Mouse (Mus musculus): ENCODE measurements around the gene Naa25.

- TF ChIP-seq CTCF (IDR thresholded peaks at IDR 0.05; ENCODE audit: low read depth, low read length) (no peak), POLR2AphosphoS5 (IDR thresholded peaks at IDR 0.05; ENCODE audit: insufficient replicate concordance, low read depth, low read length) (no peak), GATA1 (IDR thresholded peaks at IDR 0.05; ENCODE audit: borderline replicate concordance, low read length) (no peak)
These were observed 10.1 kb downstream of the Naa25 start for GRCm38 (mm10) chr5:121407856-121408255.
